Mouse (Mus musculus) stomach, embryonic 15.5 days (tissue): ENCODE results near the gene Padi1. TPM values are rescaled to one million over a fixed set of nuclear protein-coding genes. Genes with fewer than 3 reads are reported as not detected.

ENCODE experiments used
- ATAC-seq: fragments of 200-750 bp; cut with Nextera tagmentation; 2 replicates; pipeline ENCODE4 v1.8.0; 2017; ENCODE audit warnings: low read depth, moderate number of reproducible peaks, moderate TSS enrichment; ENCODE audit not compliant: insufficient read depth, low FRiP score
- H3K27ac ChIP-seq: fragments of 300-500 bp; sonication (generic); 2 replicates; pipeline ENCODE4 v1.5.1; 2015; ENCODE audit warnings: mild to moderate bottlenecking, inconsistent platforms
- H3K27me3 ChIP-seq: fragments of 300-500 bp; sonication (generic); replicated peaks from 2 replicates; pipeline ENCODE4 v1.6.1; 2015; ENCODE audit warnings: inconsistent platforms
- H3K36me3 ChIP-seq: fragments of 300-500 bp; sonication (generic); 2 replicates; pipeline ENCODE4 v1.6.1; 2015; ENCODE audit warnings: inconsistent platforms
- H3K4me1 ChIP-seq: fragments of 300-500 bp; sonication (generic); 2 replicates; pipeline ENCODE4 v1.6.1; 2015; ENCODE audit warnings: inconsistent platforms
- H3K4me2 ChIP-seq: fragments of 300-500 bp; sonication (generic); 2 replicates; pipeline ENCODE4 v1.6.1; 2015; ENCODE audit warnings: mild to moderate bottlenecking, inconsistent platforms
- H3K4me3 ChIP-seq: fragments of 300-500 bp; sonication (generic); replicated peaks from 2 replicates; pipeline ENCODE4 v1.5.1; 2015; ENCODE audit warnings: inconsistent platforms
- H3K9ac ChIP-seq: fragments of 300-500 bp; sonication (generic); 2 replicates; pipeline ENCODE4 v1.6.1; 2015; ENCODE audit warnings: inconsistent platforms
- H3K9me3 ChIP-seq: fragments of 300-500 bp; sonication (generic); 2 replicates; pipeline ENCODE4 v1.6.1; 2016; ENCODE audit warnings: inconsistent platforms
- WGBS: fragments of 180-500 bp; shearing (Covaris S2); methylation state at CpG from one replicate; pipeline ENCODE4 v1.1.7; 2015; 5-methylcytosine and 5-hydroxymethylcytosine counted together
- polyA plus RNA-seq: library from polyadenylated mRNA; unstranded; fragments of >200 nt; fragmentation: Nextera tagmentation; extraction: Ambion mirVana; gene quantifications from 2 replicates; pipeline ENCODE4 v1.2.1, GENCODE M21; 2015

Gene Padi1
- polyA plus RNA-seq, 1 experiment from 2014 or later = 0.23 TPM

- no peak overlapping the region for H3K27ac ChIP-seq
- no peak for ATAC-seq
- no peaks in the 10 kb centered on the region for H3K36me3 ChIP-seq
- H3K9me3 ChIP-seq = no peaks in the 10 kb centered on the region
- H3K9ac ChIP-seq = no peak overlapping the region
- H3K27me3 ChIP-seq = no peaks in the 10 kb centered on the region
- 66% methylated on average over 11 of the region's 11 CpGs for WGBS
- H3K4me2 ChIP-seq = no peak overlapping the region
- no peak overlapping the region for H3K4me3 ChIP-seq
- peaks cover 23% of the 10 kb centered on the region for H3K4me1 ChIP-seq
Observed at GRCm38 (mm10) chr4:140836208-140836866, 9.2 kb downstream of the Padi1 start.

DNA sequence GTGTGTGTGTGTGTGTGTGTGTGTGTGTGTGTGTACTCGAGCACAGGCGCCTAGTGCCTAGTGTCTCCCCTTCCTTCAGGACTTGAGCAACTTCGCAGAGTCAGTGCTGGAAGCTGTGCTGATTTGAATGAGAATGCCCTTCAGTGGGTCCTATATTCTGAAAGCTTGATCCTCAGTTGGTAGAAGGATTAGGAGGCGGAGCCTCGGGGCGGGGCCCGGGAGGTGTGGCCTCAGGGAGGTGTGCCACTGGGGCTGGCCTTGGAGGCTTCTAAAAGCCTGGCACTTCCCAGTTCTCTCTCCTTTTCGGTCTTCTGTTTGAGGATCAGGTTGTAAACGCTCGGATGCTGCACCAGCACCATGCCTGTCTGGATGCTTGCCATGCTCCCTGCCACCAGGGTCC lies 9.9 kb downstream of the Padi1 start:
- no peaks in the 10 kb centered on the region for H3K36me3 ChIP-seq

DNA sequence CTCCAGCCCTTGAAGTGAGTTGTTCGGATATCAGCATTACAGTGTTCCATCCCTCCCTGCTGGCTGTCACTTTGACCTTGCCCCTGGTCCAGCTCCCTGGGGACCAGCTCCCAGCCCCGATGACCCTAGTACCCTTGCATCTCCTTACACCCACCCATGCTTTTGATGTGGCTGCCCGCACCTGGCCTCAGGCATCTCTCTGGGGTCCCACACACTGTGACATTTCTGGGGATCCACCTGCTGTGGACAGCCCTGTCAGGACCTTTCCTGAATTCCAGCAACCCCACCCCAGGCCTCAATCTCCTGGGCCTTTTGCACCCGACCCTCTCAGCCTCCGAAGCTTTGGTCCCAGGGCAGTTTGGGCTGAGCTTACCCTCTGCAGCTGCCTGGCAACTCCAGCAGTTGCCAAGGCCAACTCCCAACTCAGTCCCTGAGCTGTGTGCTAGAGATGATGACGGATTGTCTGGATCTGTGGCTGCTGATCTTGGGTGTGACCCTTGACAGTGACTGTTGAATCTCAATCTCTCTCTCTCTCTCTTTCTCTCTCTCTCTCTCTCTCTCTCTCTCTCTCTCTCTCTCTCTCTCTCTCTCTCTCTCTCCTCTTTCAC lies 11.1 kb downstream of the Padi1 start:
- Histone ChIP-seq H3K4me1 (peaks cover 23% of the 10 kb centered on the region), H3K4me3 (no peak overlapping the region), H3K9me3 (no peaks in the 10 kb centered on the region), H3K9ac (no peak overlapping the region), H3K27ac (no peak overlapping the region), H3K27me3 (no peaks in the 10 kb centered on the region), H3K4me2 (no peak overlapping the region), H3K36me3 (no peaks in the 10 kb centered on the region)
- no peak for ATAC-seq
- WGBS = 72% methylated on average over 6 of the region's 6 CpGs

More for the DNA sequence above, 9.9 kb downstream of the Padi1 start:
- peak overlapping the region; percentile 19; the same call in 1 of the 2 replicates for H3K4me2 ChIP-seq
- WGBS = 8% methylated on average over 10 of the region's 10 CpGs
- H3K27ac ChIP-seq = no peak overlapping the region
- H3K9me3 ChIP-seq = no peaks in the 10 kb centered on the region
- no peaks in the 10 kb centered on the region for H3K27me3 ChIP-seq
- ATAC-seq = peak; percentile 80
- no peak overlapping the region for H3K9ac ChIP-seq
- H3K4me1 ChIP-seq = peaks cover 23% of the 10 kb centered on the region
- no peak overlapping the region for H3K4me3 ChIP-seq

DNA sequence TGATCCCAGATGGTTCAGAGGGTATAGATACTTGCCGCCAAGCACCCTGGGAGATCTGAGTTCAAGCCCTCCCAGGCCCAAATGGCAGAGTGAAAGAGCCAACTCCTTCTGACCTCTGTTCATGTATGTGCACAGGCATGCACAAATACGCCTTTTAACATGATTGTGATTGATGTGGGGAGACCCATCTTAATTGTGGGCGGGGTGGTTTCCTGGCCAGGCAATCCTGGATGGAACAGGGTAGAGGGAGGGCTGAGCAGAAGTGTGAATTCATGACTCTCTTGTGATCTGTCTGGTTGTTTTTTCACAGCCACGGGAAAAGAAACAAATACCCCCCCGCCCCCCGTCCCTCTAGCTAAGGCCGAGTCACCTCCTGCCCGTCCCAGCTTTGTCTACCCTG lies 12.8 kb downstream of the Padi1 start:
- no peak for ATAC-seq
- WGBS = 37% methylated on average over 8 of the region's 8 CpGs
- peaks cover 18% of the 10 kb centered on the region for H3K4me1 ChIP-seq

DNA sequence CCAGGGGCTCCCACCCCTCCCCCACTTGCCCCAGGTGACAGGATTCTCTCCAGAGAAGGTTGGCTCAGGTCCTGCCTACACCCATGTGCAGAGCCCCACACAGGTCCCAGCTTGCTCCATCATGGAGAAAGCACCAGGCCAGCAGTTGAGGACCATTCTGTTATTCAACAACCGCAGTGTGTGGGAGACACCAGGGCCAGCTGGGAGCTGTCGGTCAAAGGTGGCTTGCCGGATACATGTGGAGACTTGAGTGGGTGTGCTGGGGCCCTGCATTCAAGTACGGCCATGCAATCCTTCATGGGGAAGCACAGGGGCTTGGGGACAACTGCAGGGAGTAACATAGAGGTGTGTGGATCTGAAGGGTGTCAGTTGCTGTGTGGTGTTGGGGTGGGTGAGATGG lies 13.8 kb downstream of the Padi1 start:
- no peaks in the 10 kb centered on the region for H3K27me3 ChIP-seq
- H3K4me2 ChIP-seq = no peak overlapping the region
- 63% methylated on average over 4 of the region's 4 CpGs for WGBS
- no peak for ATAC-seq
- H3K9me3 ChIP-seq = no peaks in the 10 kb centered on the region
- no peaks in the 10 kb centered on the region for H3K36me3 ChIP-seq
- H3K4me3 ChIP-seq = no peak overlapping the region
- H3K27ac ChIP-seq = no peak overlapping the region
- peaks cover 15% of the 10 kb centered on the region for H3K4me1 ChIP-seq
- H3K9ac ChIP-seq = no peak overlapping the region

More for the DNA sequence above, 12.8 kb downstream of the Padi1 start:
- H3K4me2 ChIP-seq = no peak overlapping the region
- H3K36me3 ChIP-seq = no peaks in the 10 kb centered on the region
- 0 out of 2 replicates have a peak overlapping the region, but pooled peaks have one; percentile 31 for H3K27ac ChIP-seq
- H3K4me3 ChIP-seq = no peak overlapping the region
- H3K9ac ChIP-seq = no peak overlapping the region
- H3K27me3 ChIP-seq = no peaks in the 10 kb centered on the region
- H3K9me3 ChIP-seq = no peaks in the 10 kb centered on the region

DNA sequence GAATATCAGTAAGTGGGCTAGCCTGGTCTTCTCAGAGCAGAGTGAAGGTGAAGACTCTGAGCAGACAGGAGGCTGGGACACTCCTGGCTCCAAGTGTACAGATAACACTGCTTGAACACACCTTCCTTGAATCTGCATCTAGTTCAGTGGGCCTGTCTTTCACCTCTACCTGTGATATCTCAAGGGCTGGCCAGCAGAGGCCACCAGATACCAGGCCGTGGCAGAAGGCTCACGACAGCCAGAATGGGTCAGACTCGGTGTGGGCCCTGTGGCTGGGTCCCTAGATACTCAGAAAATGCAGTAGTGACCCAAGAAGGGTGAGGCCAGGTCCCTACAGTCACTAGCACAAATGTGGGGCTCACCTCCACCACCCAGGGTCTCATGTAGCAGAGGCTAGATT lies 18.3 kb downstream of the Padi1 start:
- Histone ChIP-seq H3K4me2 (no peak overlapping the region), H3K27me3 (no peaks in the 10 kb centered on the region), H3K9me3 (no peaks in the 10 kb centered on the region), H3K4me1 (no peaks in the 10 kb centered on the region), H3K36me3 (no peaks in the 10 kb centered on the region), H3K4me3 (no peak overlapping the region), H3K9ac (no peak overlapping the region), H3K27ac (no peak overlapping the region)
- 64% methylated on average over 3 of the region's 3 CpGs for WGBS
- no peak for ATAC-seq

DNA sequence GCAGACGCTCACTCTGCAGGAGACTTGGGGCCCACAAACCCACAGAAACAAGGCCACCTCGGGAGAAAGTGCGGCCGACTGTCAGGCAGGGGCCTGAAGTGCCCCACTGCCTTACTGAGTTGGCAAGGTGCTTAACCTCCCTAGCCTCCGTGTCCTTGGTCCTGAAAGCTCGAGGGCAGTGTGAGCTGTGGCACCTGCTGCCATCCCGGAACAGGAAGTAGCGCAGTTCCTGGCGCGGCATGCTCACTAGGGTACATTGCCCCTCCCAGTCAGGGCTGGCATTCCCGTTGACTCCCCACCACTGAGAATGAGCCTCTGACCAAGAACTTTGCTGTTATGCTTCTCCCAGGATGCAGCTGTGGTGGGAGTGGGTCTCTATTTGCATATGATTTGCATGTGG lies 19.6 kb downstream of the Padi1 start:
- Histone ChIP-seq H3K27me3 (no peaks in the 10 kb centered on the region), H3K4me1 (no peaks in the 10 kb centered on the region), H3K4me2 (no peak overlapping the region), H3K27ac (no peak overlapping the region), H3K36me3 (no peaks in the 10 kb centered on the region), H3K9me3 (no peaks in the 10 kb centered on the region), H3K9ac (no peak overlapping the region), H3K4me3 (no peak overlapping the region)
- no peak for ATAC-seq
- 54% methylated on average over 11 of the region's 11 CpGs for WGBS

DNA sequence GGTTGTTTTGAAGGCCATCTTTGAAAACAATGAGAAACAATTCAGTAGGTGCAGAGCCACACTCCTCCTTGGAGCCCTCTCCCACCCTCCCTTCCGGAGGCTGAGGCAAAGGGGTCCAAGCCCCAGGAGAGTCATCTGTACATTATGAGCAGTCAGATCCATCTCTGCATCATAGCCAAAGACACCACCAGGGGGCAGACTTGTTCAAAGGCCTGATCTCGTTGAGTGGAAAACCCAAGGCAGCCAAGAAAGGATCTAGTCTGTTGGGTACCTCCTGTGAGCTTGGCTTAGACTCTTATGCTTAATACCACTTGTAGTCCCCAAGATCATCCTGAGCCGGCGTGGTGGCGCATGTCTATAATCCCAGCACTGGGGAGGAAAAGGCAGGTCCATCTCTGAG lies 23.6 kb downstream of the Padi1 start:
- Histone ChIP-seq H3K9me3 (no peaks in the 10 kb centered on the region), H3K9ac (no peak overlapping the region), H3K36me3 (no peaks in the 10 kb centered on the region), H3K4me1 (no peaks in the 10 kb centered on the region), H3K4me3 (no peak overlapping the region), H3K27ac (no peak overlapping the region), H3K27me3 (no peaks in the 10 kb centered on the region), H3K4me2 (no peak overlapping the region)
- no peak for ATAC-seq
- 65% methylated on average over 5 of the region's 5 CpGs for WGBS

- 92% methylated on average over 8 of the region's 8 CpGs for WGBS
- H3K4me1 ChIP-seq = peaks cover 31% of the 10 kb centered on the region
- ATAC-seq = no peak
Observed at GRCm38 (mm10) chr4:140817413-140817812, 28.2 kb downstream of the Padi1 start.

DNA sequence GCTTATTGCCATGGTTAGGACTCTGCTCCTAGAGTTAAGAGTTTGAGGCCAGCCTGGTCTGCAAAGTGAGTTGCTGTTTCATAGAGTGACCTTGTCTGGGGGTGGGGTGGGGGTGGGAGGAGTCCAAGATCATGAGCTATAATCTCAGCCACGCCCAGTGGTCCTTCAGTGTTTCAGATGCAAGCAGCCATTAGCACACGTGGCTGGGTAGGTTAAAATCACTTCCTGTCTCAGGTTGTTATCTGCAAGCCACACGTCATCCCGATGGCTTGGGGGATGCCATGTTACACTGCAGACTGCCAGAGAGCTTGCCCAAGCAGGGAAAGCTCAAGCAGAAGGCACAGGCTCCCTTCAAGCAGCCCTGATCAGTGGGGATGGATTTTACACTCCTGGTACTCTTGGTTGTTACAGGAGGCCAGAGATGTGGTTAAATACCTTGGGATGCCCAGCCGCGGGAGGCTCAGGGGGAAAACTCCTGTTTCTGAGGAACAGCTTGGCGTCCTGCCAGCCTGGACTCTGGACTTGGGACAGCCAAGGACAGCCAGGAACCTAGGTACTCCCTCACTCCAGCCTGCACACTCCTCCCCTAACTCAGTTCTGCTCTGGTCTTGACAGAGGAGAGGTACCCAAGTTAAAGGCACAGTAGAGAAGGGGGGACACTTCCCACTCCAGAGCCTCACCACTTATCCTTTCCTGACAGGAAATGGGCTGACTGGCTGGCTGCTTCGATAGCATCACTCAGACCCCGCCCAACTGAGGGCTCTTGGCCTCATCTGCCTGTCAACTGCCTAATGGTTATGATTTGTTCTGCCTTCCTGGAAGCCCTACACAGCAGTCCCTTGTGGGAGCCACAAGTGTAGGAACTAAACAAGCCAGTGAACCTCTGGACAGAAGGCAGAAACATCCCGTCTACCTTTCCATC lies 29.3 kb downstream of the Padi1 start:
- ATAC-seq = peak; percentile 37; the same call in 1 of the 2 replicates

More at GRCm38 (mm10) chr4:140817413-140817812, 28.2 kb downstream of the Padi1 start:
- H3K4me2 ChIP-seq = no peak overlapping the region
- H3K9ac ChIP-seq = no peak overlapping the region
- no peaks in the 10 kb centered on the region for H3K36me3 ChIP-seq
- no peak overlapping the region for H3K27ac ChIP-seq
- no peaks in the 10 kb centered on the region for H3K27me3 ChIP-seq
- no peak overlapping the region for H3K4me3 ChIP-seq
- H3K9me3 ChIP-seq = no peaks in the 10 kb centered on the region

DNA sequence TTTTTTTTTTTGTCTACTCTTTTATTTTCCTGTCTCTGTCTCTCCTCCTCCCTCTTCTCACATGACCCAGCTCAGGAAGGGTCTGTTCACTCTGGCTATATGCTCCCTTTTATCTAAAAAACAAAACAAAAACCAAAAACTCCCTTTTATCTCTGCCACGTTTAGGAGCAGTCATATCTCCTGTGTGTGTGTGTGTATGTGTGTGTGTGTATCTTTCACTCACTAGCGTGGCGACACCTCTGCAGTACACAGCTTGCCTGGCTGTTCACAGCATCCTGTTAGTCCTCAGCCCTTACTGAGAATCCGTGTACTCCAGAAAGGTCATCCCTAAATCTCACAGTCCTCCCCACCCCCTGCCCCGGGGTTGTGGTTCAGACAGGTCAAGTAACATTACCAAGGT lies 30.1 kb downstream of the Padi1 start:
- 58% methylated on average over 5 of the region's 5 CpGs for WGBS
- no peak for ATAC-seq
- H3K9ac ChIP-seq = no peak overlapping the region
- H3K4me3 ChIP-seq = no peak overlapping the region
- peaks cover 33% of the 10 kb centered on the region for H3K4me1 ChIP-seq
- no peaks in the 10 kb centered on the region for H3K36me3 ChIP-seq
- H3K9me3 ChIP-seq = no peaks in the 10 kb centered on the region
- H3K4me2 ChIP-seq = no peak overlapping the region
- H3K27me3 ChIP-seq = no peaks in the 10 kb centered on the region; the same call in 1 of the 2 replicates
- no peak overlapping the region for H3K27ac ChIP-seq

More for the DNA sequence above, 29.3 kb downstream of the Padi1 start:
- no peaks in the 10 kb centered on the region for H3K36me3 ChIP-seq
- WGBS = 36% methylated on average over 10 of the region's 10 CpGs
- H3K4me3 ChIP-seq = no peak overlapping the region
- H3K4me1 ChIP-seq = peaks cover 33% of the 10 kb centered on the region
- H3K27ac ChIP-seq = 0 out of 2 replicates have a peak overlapping the region, but pooled peaks have one; percentile 9
- H3K4me2 ChIP-seq = no peak overlapping the region
- H3K27me3 ChIP-seq = no peaks in the 10 kb centered on the region; the same call in 1 of the 2 replicates
- H3K9ac ChIP-seq = no peak overlapping the region
- no peaks in the 10 kb centered on the region for H3K9me3 ChIP-seq
